Mouse (Mus musculus): ENCODE measurements around the gene Arhgap23. TPM values are rescaled to one million over a fixed set of nuclear protein-coding genes. Genes with fewer than 3 reads are reported as not detected.

Arhgap23 gene
- total and polyA plus RNA-seq, 3 experiments, result 1.2 to 5.6 (median 4.2) TPM

- DNase-seq (ENCODE audit: extremely low read depth), result no peak
- Histone ChIP-seq H3K9me3 (replicated peaks; ENCODE audit: low read length) (no peaks in the 10 kb centered on the region), H3K27ac (ENCODE audit: insufficient read depth, low read depth) (no peak overlapping the region), H3K36me3 (replicated peaks in 1 of 2; ENCODE audit: control insufficient read depth in 1 of 2, insufficient read depth in 1 of 2, low read length in 1 of 2) (peaks cover 2 to 50% of the 10 kb centered on the region in 2 experiments), H3K4me2 (ENCODE audit: insufficient read depth, low read depth, poor library complexity, severe bottlenecking) (no peak overlapping the region), H3K4me1 (ENCODE audit: control insufficient read depth in 1 of 2, insufficient read depth in 2 of 2) (peaks cover 7 to 37% of the 10 kb centered on the region in 2 experiments), H3K79me2 (replicated peaks; ENCODE audit: control insufficient read depth, extremely low read depth, insufficient read depth, poor library complexity, severe bottlenecking) (peaks cover 28% of the 10 kb centered on the region), H3K27me3 (replicated peaks) (no peaks in the 10 kb centered on the region), H3K4me3 (replicated peaks in 1 of 3; ENCODE audit: low read depth in 2 of 3, low read length in 2 of 3, poor library complexity in 1 of 3) (no peak overlapping the region), H3K9ac (ENCODE audit: insufficient read depth, low read depth) (no peak overlapping the region)
- in situ Hi-C loops (cut with MboI; ENCODE audit: low pct_ligation_motif_present, low pct_unique_long_range_greater_than_20kb, low sequenced_read_pairs) (no loop called here), dilution Hi-C loops (cut with MboI; ENCODE audit: extremely low pct_ligation_motif_present, extremely low pct_unique_long_range_greater_than_20kb, low sequenced_read_pairs) (no loop called here)
- TF ChIP-seq PAX5 (IDR thresholded peaks at IDR 0.05; ENCODE audit: low read length), result no peak
- no peak for TF ChIP-seq CTCF (conservative IDR thresholded peaks at IDR 0.05 in 1 of 2, IDR thresholded peaks at IDR 0.05 in 1 of 2; ENCODE audit: low read depth in 2 of 2, low read length in 2 of 2)
- no peak for TF ChIP-seq ZC3H11A (IDR thresholded peaks at IDR 0.05; ENCODE audit: low read depth, low read length)
These were observed 46.8 kb upstream of the Arhgap23 start for GRCm38 (mm10) chr11:97368501-97368900.

GRCm38 (mm10) chr11:97370329-97371091 lies 44.8 kb upstream of the Arhgap23 start:
- no peaks in the 10 kb centered on the region for H3K27me3 ChIP-seq (replicated peaks)
- no peak overlapping the region for H3K4me3 ChIP-seq (replicated peaks in 1 of 3; ENCODE audit: low read depth in 2 of 3, low read length in 2 of 3, poor library complexity in 1 of 3)
- H3K4me1 ChIP-seq (ENCODE audit: control insufficient read depth in 1 of 2, insufficient read depth in 2 of 2), result peaks cover 0 to 21% of the 10 kb centered on the region in 2 experiments; a peak in 2 of 4 replicates
- in situ Hi-C loops (cut with MboI; ENCODE audit: low pct_ligation_motif_present, low pct_unique_long_range_greater_than_20kb, low sequenced_read_pairs) (no loop called here), dilution Hi-C loops (cut with MboI; ENCODE audit: extremely low pct_ligation_motif_present, extremely low pct_unique_long_range_greater_than_20kb, low sequenced_read_pairs) (no loop called here)
- TF ChIP-seq POLR2AphosphoS2 (IDR thresholded peaks at IDR 0.05; ENCODE audit: low read depth, low read length), result no peak
- TF ChIP-seq E2F4 (IDR thresholded peaks at IDR 0.05; ENCODE audit: insufficient replicate concordance, low read depth, low read length), result no peak
- TF ChIP-seq ELF1 (IDR thresholded peaks at IDR 0.05; ENCODE audit: low read depth, low read length), result no peak
- TF ChIP-seq PAX5 (IDR thresholded peaks at IDR 0.05; ENCODE audit: low read length), result no peak
- TF ChIP-seq MYC (IDR thresholded peaks at IDR 0.05; ENCODE audit: low read depth, low read length), result no peak
- TF ChIP-seq JUND (conservative IDR thresholded peaks at IDR 0.05; ENCODE audit: low read depth, low read length), result no peak
- no peak for TF ChIP-seq GABPA (IDR thresholded peaks at IDR 0.05; ENCODE audit: insufficient replicate concordance, low read depth, low read length)
- no peak for TF ChIP-seq TCF12 (IDR thresholded peaks at IDR 0.05; ENCODE audit: low read depth, low read length)
- TF ChIP-seq NRF1 (IDR thresholded peaks at IDR 0.05; ENCODE audit: low read depth, low read length), result no peak
- TF ChIP-seq EP300 (IDR thresholded peaks at IDR 0.05; ENCODE audit: low read length), result no peak
- no peak for TF ChIP-seq ZNF384 (IDR thresholded peaks at IDR 0.05; ENCODE audit: low read depth, low read length)
- TF ChIP-seq POLR2A (IDR thresholded peaks at IDR 0.05; ENCODE audit: low read depth, low read length), result no peak
- peaks cover 6 to 65% of the 10 kb centered on the region in 2 experiments for H3K36me3 ChIP-seq (replicated peaks in 1 of 2; ENCODE audit: control insufficient read depth in 1 of 2, insufficient read depth in 1 of 2, low read length in 1 of 2)
- H3K4me2 ChIP-seq (ENCODE audit: insufficient read depth, low read depth, poor library complexity, severe bottlenecking), result no peak overlapping the region
- DNase-seq (ENCODE audit: extremely low read depth), result no peak
- no peak overlapping the region for H3K9ac ChIP-seq (ENCODE audit: insufficient read depth, low read depth)
- no peak overlapping the region for H3K27ac ChIP-seq (ENCODE audit: insufficient read depth, low read depth)
- peaks cover 9% of the 10 kb centered on the region; the same call in 1 of the 2 replicates for H3K79me2 ChIP-seq (replicated peaks; ENCODE audit: control insufficient read depth, extremely low read depth, insufficient read depth, poor library complexity, severe bottlenecking)
- H3K9me3 ChIP-seq (replicated peaks; ENCODE audit: low read length), result no peaks in the 10 kb centered on the region
